Mouse (Mus musculus): ENCODE measurements around the gene Abcg4. TPM values are rescaled to one million over a fixed set of nuclear protein-coding genes. Genes with fewer than 3 reads are reported as not detected.

Gene Abcg4
- polyA plus RNA-seq, 1 experiment from 2014 or later = 21.8 TPM

- H3K27me3 ChIP-seq (replicated peaks; ENCODE audit: control insufficient read depth, insufficient read depth, low read length) = no peaks in the 10 kb centered on the region
- H3K4me2 ChIP-seq (ENCODE audit: low read length) = no peak overlapping the region
- no peak overlapping the region for H3K27ac ChIP-seq (ENCODE audit: low read length)
- 37% methylated on average over 26 of the region's 26 CpGs for WGBS
- H3K36me3 ChIP-seq (ENCODE audit: control insufficient read depth, insufficient read depth) = no peaks in the 10 kb centered on the region
- H3K4me1 ChIP-seq (replicated peaks; ENCODE audit: control insufficient read depth, insufficient read depth, low read length) = peaks cover 21% of the 10 kb centered on the region
- no peak overlapping the region for H3K9ac ChIP-seq (replicated peaks; ENCODE audit: low read depth, low read length)
- no peak overlapping the region for H3K4me3 ChIP-seq (replicated peaks; ENCODE audit: low read length)
- ATAC-seq = peak; percentile 76
- H3K9me3 ChIP-seq (ENCODE audit: control insufficient read depth, low read length) = no peaks in the 10 kb centered on the region
These were observed 39.0 kb downstream of the Abcg4 start for GRCm38 (mm10) chr9:44249181-44250146.

- Histone ChIP-seq H3K9ac (replicated peaks; ENCODE audit: low read depth, low read length) (no peak overlapping the region), H3K4me1 (replicated peaks; ENCODE audit: control insufficient read depth, insufficient read depth, low read length) (peaks cover 7% of the 10 kb centered on the region; the same call in 1 of the 2 replicates), H3K27ac (ENCODE audit: low read length) (no peak overlapping the region), H3K36me3 (ENCODE audit: control insufficient read depth, insufficient read depth) (no peaks in the 10 kb centered on the region), H3K27me3 (replicated peaks; ENCODE audit: control insufficient read depth, insufficient read depth, low read length) (no peaks in the 10 kb centered on the region), H3K4me3 (replicated peaks; ENCODE audit: low read length) (no peak overlapping the region), H3K9me3 (ENCODE audit: control insufficient read depth, low read length) (no peaks in the 10 kb centered on the region), H3K4me2 (ENCODE audit: low read length) (no peak overlapping the region)
- ATAC-seq = no peak
- 81% methylated on average over 6 of the region's 6 CpGs for WGBS
These were observed 40.5 kb downstream of the Abcg4 start for GRCm38 (mm10) chr9:44247907-44248306.

- H3K9ac ChIP-seq (replicated peaks; ENCODE audit: low read depth, low read length) = no peak overlapping the region
- H3K4me1 ChIP-seq (replicated peaks; ENCODE audit: control insufficient read depth, insufficient read depth, low read length) = 0 out of 2 replicates have a peak, but pooled peaks cover 2% of the 10 kb centered on the region
- H3K27ac ChIP-seq (ENCODE audit: low read length) = no peak overlapping the region
- H3K36me3 ChIP-seq (ENCODE audit: control insufficient read depth, insufficient read depth) = no peaks in the 10 kb centered on the region
- no peak for ATAC-seq
- no peak overlapping the region for H3K4me2 ChIP-seq (ENCODE audit: low read length)
- H3K27me3 ChIP-seq (replicated peaks; ENCODE audit: control insufficient read depth, insufficient read depth, low read length) = no peaks in the 10 kb centered on the region
- no peaks in the 10 kb centered on the region for H3K9me3 ChIP-seq (ENCODE audit: control insufficient read depth, low read length)
- H3K4me3 ChIP-seq (replicated peaks; ENCODE audit: low read length) = no peak overlapping the region
- WGBS = 42% methylated on average over 2 of the region's 2 CpGs
These were observed 44.8 kb downstream of the Abcg4 start for GRCm38 (mm10) chr9:44243621-44244020.

- WGBS = 79% methylated on average over 9 of the region's 9 CpGs
These were observed 47.0 kb downstream of the Abcg4 start for GRCm38 (mm10) chr9:44241418-44241817.

GRCm38 (mm10) chr9:44240911-44241310 is 47.5 kb downstream of the Abcg4 start:
- Histone ChIP-seq H3K4me2 (ENCODE audit: low read length) (no peak overlapping the region), H3K27me3 (replicated peaks; ENCODE audit: control insufficient read depth, insufficient read depth, low read length) (no peaks in the 10 kb centered on the region), H3K9ac (replicated peaks; ENCODE audit: low read depth, low read length) (no peak overlapping the region), H3K4me3 (replicated peaks; ENCODE audit: low read length) (no peak overlapping the region), H3K36me3 (ENCODE audit: control insufficient read depth, insufficient read depth) (no peaks in the 10 kb centered on the region), H3K27ac (ENCODE audit: low read length) (no peak overlapping the region), H3K4me1 (replicated peaks; ENCODE audit: control insufficient read depth, insufficient read depth, low read length) (0 out of 2 replicates have a peak, but pooled peaks cover 2% of the 10 kb centered on the region), H3K9me3 (ENCODE audit: control insufficient read depth, low read length) (no peaks in the 10 kb centered on the region)
- 52% methylated on average over 5 of the region's 5 CpGs for WGBS
- no peak for ATAC-seq

More at GRCm38 (mm10) chr9:44241418-44241817, 47.0 kb downstream of the Abcg4 start:
- Histone ChIP-seq H3K27me3 (replicated peaks; ENCODE audit: control insufficient read depth, insufficient read depth, low read length) (no peaks in the 10 kb centered on the region), H3K36me3 (ENCODE audit: control insufficient read depth, insufficient read depth) (no peaks in the 10 kb centered on the region), H3K9ac (replicated peaks; ENCODE audit: low read depth, low read length) (no peak overlapping the region), H3K4me3 (replicated peaks; ENCODE audit: low read length) (no peak overlapping the region), H3K9me3 (ENCODE audit: control insufficient read depth, low read length) (no peaks in the 10 kb centered on the region), H3K4me2 (ENCODE audit: low read length) (no peak overlapping the region), H3K27ac (ENCODE audit: low read length) (no peak overlapping the region), H3K4me1 (replicated peaks; ENCODE audit: control insufficient read depth, insufficient read depth, low read length) (0 out of 2 replicates have a peak, but pooled peaks cover 2% of the 10 kb centered on the region)
- no peak for ATAC-seq

GRCm38 (mm10) chr9:44240399-44240798 is 48.0 kb downstream of the Abcg4 start, which contains the start of gene Ccdc153:
Gene Ccdc153 (plus strand): TSS chr9:44240676.
- Histone ChIP-seq H3K27me3 (replicated peaks; ENCODE audit: control insufficient read depth, insufficient read depth, low read length) (no peaks in the 10 kb centered on the region), H3K9ac (replicated peaks; ENCODE audit: low read depth, low read length) (no peak within 1 kb of the TSS), H3K27ac (ENCODE audit: low read length) (no peak within 1 kb of the TSS), H3K36me3 (ENCODE audit: control insufficient read depth, insufficient read depth) (no peaks in the 10 kb centered on the region), H3K4me3 (replicated peaks; ENCODE audit: low read length) (no peak within 1 kb of the TSS), H3K4me1 (replicated peaks; ENCODE audit: control insufficient read depth, insufficient read depth, low read length) (0 out of 2 replicates have a peak, but pooled peaks cover 2% of the 10 kb centered on the region), H3K4me2 (ENCODE audit: low read length) (no peak within 1 kb of the TSS), H3K9me3 (ENCODE audit: control insufficient read depth, low read length) (no peaks in the 10 kb centered on the region)
- 47% methylated on average over 2 of the region's 2 CpGs for WGBS
- ATAC-seq = no peak

GRCm38 (mm10) chr9:44239447-44239846 is 49.0 kb downstream of the Abcg4 start:
- H3K4me3 ChIP-seq (replicated peaks; ENCODE audit: low read length) = no peak overlapping the region
- no peaks in the 10 kb centered on the region for H3K27me3 ChIP-seq (replicated peaks; ENCODE audit: control insufficient read depth, insufficient read depth, low read length)
- 7% methylated on average over 5 of the region's 5 CpGs for WGBS
- H3K4me2 ChIP-seq (ENCODE audit: low read length) = no peak overlapping the region
- no peaks in the 10 kb centered on the region for H3K9me3 ChIP-seq (ENCODE audit: control insufficient read depth, low read length)
- H3K36me3 ChIP-seq (ENCODE audit: control insufficient read depth, insufficient read depth) = no peaks in the 10 kb centered on the region
- H3K9ac ChIP-seq (replicated peaks; ENCODE audit: low read depth, low read length) = no peak overlapping the region
- ATAC-seq = peak; percentile 65
- peaks cover 7% of the 10 kb centered on the region; the same call in 1 of the 2 replicates for H3K4me1 ChIP-seq (replicated peaks; ENCODE audit: control insufficient read depth, insufficient read depth, low read length)
- no peak overlapping the region for H3K27ac ChIP-seq (ENCODE audit: low read length)

- WGBS = 81% methylated on average over 17 of the region's 17 CpGs
- H3K9me3 ChIP-seq (ENCODE audit: control insufficient read depth, low read length) = no peaks in the 10 kb centered on the region
- no peak overlapping the region for H3K9ac ChIP-seq (replicated peaks; ENCODE audit: low read depth, low read length)
- no peaks in the 10 kb centered on the region for H3K36me3 ChIP-seq (ENCODE audit: control insufficient read depth, insufficient read depth)
- no peak for ATAC-seq
- no peak overlapping the region for H3K27ac ChIP-seq (ENCODE audit: low read length)
- H3K4me2 ChIP-seq (ENCODE audit: low read length) = no peak overlapping the region
- H3K4me3 ChIP-seq (replicated peaks; ENCODE audit: low read length) = no peak overlapping the region
- H3K4me1 ChIP-seq (replicated peaks; ENCODE audit: control insufficient read depth, insufficient read depth, low read length) = peaks cover 10% of the 10 kb centered on the region; the same call in 1 of the 2 replicates
- H3K27me3 ChIP-seq (replicated peaks; ENCODE audit: control insufficient read depth, insufficient read depth, low read length) = no peaks in the 10 kb centered on the region
These were observed 49.8 kb downstream of the Abcg4 start for GRCm38 (mm10) chr9:44238501-44239190.

GRCm38 (mm10) chr9:44237128-44237527 is 51.3 kb downstream of the Abcg4 start:
- 73% methylated on average over 4 of the region's 4 CpGs for WGBS
- ATAC-seq = no peak

More at GRCm38 (mm10) chr9:44237128-44237527, 51.3 kb downstream of the Abcg4 start:
- no peak overlapping the region for H3K9ac ChIP-seq (replicated peaks; ENCODE audit: low read depth, low read length)
- no peaks in the 10 kb centered on the region for H3K9me3 ChIP-seq (ENCODE audit: control insufficient read depth, low read length)
- H3K4me3 ChIP-seq (replicated peaks; ENCODE audit: low read length) = no peak overlapping the region
- H3K27me3 ChIP-seq (replicated peaks; ENCODE audit: control insufficient read depth, insufficient read depth, low read length) = no peaks in the 10 kb centered on the region
- H3K4me2 ChIP-seq (ENCODE audit: low read length) = no peak overlapping the region
- no peaks in the 10 kb centered on the region for H3K36me3 ChIP-seq (ENCODE audit: control insufficient read depth, insufficient read depth)
- no peak overlapping the region for H3K27ac ChIP-seq (ENCODE audit: low read length)
- H3K4me1 ChIP-seq (replicated peaks; ENCODE audit: control insufficient read depth, insufficient read depth, low read length) = peaks cover 19% of the 10 kb centered on the region
